Mouse (Mus musculus) liver, embryonic 14.5 days (tissue): Measurements from ENCODE around the gene Qars. TPM values are rescaled to one million over a fixed set of nuclear protein-coding genes. Genes with fewer than 3 reads are reported as not detected.

ENCODE experiments used
- ATAC-seq: fragments of 200-750 bp; cut with Nextera tagmentation; 2 replicates; pipeline ENCODE4 v1.8.0; 2017; ENCODE audit warnings: moderate number of reproducible peaks, mild to moderate bottlenecking, moderate library complexity; ENCODE audit not compliant: insufficient read depth
- DNase-seq, 3 experiments: peaks; one replicate each; pipeline ENCODE4 v3.0.0-alpha.2; 2012 to 2013; ENCODE audit warnings: low read depth in 3 of 3, low spot score in 3 of 3
- H3K27ac ChIP-seq: fragments of 300-500 bp; sonication (generic); 2 replicates; pipeline ENCODE4 v1.5.1; 2014; ENCODE audit warnings: moderate library complexity, mild to moderate bottlenecking, control low read depth, inconsistent platforms
- H3K27me3 ChIP-seq: fragments of 300-500 bp; sonication (generic); 2 replicates; pipeline ENCODE4 v1.6.1; 2014; ENCODE audit warnings: mild to moderate bottlenecking, low read length, moderate library complexity; ENCODE audit not compliant: control insufficient read depth, insufficient read depth
- H3K36me3 ChIP-seq: fragments of 300-500 bp; sonication (generic); replicated peaks from 2 replicates; pipeline ENCODE4 v1.6.1; 2014; ENCODE audit warnings: low read depth; ENCODE audit not compliant: control insufficient read depth, insufficient read depth
- H3K4me1 ChIP-seq, 2 experiments: fragments of 200-500 bp in 1 of 2; fragments of 300-500 bp in 1 of 2; sonication (generic) in 1 of 2; replicated peaks; 2 replicates each; pipeline ENCODE4 v1.6.1; 2012 to 2014; ENCODE audit warnings: antibody characterized with exemption in 1 of 2, inconsistent platforms in 1 of 2, low read length in 1 of 2; ENCODE audit not compliant: control insufficient read depth in 2 of 2, insufficient read depth in 2 of 2
- H3K4me2 ChIP-seq: fragments of 300-500 bp; sonication (generic); 2 replicates; pipeline ENCODE4 v1.6.1; 2014; ENCODE audit warnings: low read depth, mild to moderate bottlenecking, control low read depth, moderate library complexity
- H3K4me3 ChIP-seq, 2 experiments: fragments of 200-500 bp in 1 of 2; fragments of 300-500 bp in 1 of 2; sonication (generic) in 1 of 2; 2 replicates each; pipeline ENCODE4 v1.5.1; 2012 to 2014; ENCODE audit warnings: low read depth in 2 of 2, low read length in 2 of 2, mild to moderate bottlenecking in 2 of 2, control low read depth in 1 of 2, inconsistent platforms in 1 of 2, moderate library complexity in 1 of 2; ENCODE audit not compliant: insufficient read depth in 1 of 2
- H3K9ac ChIP-seq: fragments of 300-500 bp; sonication (generic); replicated peaks from 2 replicates; pipeline ENCODE4 v1.6.1; 2014; ENCODE audit warnings: mild to moderate bottlenecking, control low read depth, moderate library complexity
- H3K9me3 ChIP-seq: fragments of 300-500 bp; sonication (generic); 2 replicates; pipeline ENCODE4 v1.6.1; 2016; ENCODE audit warnings: low read length, mixed read lengths; ENCODE audit not compliant: control insufficient read depth
- CTCF ChIP-seq: IDR thresholded peaks from 2 replicates; pipeline ENCODE4 v1.5.1; 2016; ENCODE audit warnings: antibody characterized with exemption, low read depth, control low read depth
- EP300 ChIP-seq: IDR thresholded peaks from 2 replicates; pipeline ENCODE4 v1.6.1; 2016; ENCODE audit warnings: antibody characterized with exemption, low read depth
- WGBS: fragments of 180-500 bp; shearing (Covaris S2); extraction: QIAGEN DNeasy Blood & Tissue Kit; methylation state at CpG from one replicate; pipeline ENCODE4 v1.1.7; 2014; ENCODE audit not compliant: insufficient replicate concordance; 5-methylcytosine and 5-hydroxymethylcytosine counted together
- polyA plus RNA-seq, 2 experiments: library from polyadenylated mRNA; depleted of rRNA in 1 of 2; stranded (reverse) in 1 of 2; unstranded in 1 of 2; fragments of >200 nt; fragmentation: Nextera tagmentation in 1 of 2; extraction: Ambion mirVana in 1 of 2; gene quantifications; 2 replicates each; pipeline versions ENCODE4 v1.2.1 to v1.2.3; 2012 to 2014

Gene Qars
- polyA plus RNA-seq, 2 experiments: 65.8 to 88.6 TPM

GRCm38 (mm10) chr9:108461675-108462074, 45.8 kb upstream of the Qars start:
- no peaks in the 10 kb centered on the region for H3K27me3 ChIP-seq
- WGBS: 78% methylated on average over 5 of the region's 5 CpGs
- H3K9ac ChIP-seq: peak overlapping the region; percentile 82; the same call in 1 of the 2 replicates
- peaks cover 12 to 20% of the 10 kb centered on the region in 2 experiments for H3K4me1 ChIP-seq
- peak overlapping the region; percentile 85 to 96; a peak in 3 of 4 replicates for H3K4me3 ChIP-seq
- DNase-seq (no peak), ATAC-seq (no peak)
- H3K4me2 ChIP-seq: peak overlapping the region; percentile 70
- peaks cover 15% of the 10 kb centered on the region for H3K36me3 ChIP-seq
- TF ChIP-seq EP300 (no peak), CTCF (no peak)
- H3K9me3 ChIP-seq: no peaks in the 10 kb centered on the region
- H3K27ac ChIP-seq: no peak overlapping the region

- Histone ChIP-seq H3K9ac (no peak overlapping the region), H3K4me2 (peak overlapping the region; percentile 70; the same call in 1 of the 2 replicates), H3K36me3 (peaks cover 15% of the 10 kb centered on the region), H3K4me1 (peaks cover 12 to 20% of the 10 kb centered on the region in 2 experiments), H3K27me3 (no peaks in the 10 kb centered on the region), H3K9me3 (no peaks in the 10 kb centered on the region), H3K27ac (no peak overlapping the region), H3K4me3 (no peak overlapping the region)
- DNase-seq (no peak), ATAC-seq (no peak)
- TF ChIP-seq EP300: no peak
- no peak for TF ChIP-seq CTCF
- WGBS: 76% methylated on average over 10 of the region's 10 CpGs
Observed at GRCm38 (mm10) chr9:108462192-108462591, 45.3 kb upstream of the Qars start.

GRCm38 (mm10) chr9:108463713-108464112, 43.8 kb upstream of the Qars start:
- no peaks in the 10 kb centered on the region for H3K27me3 ChIP-seq
- ATAC-seq (no peak), DNase-seq (no peak)
- no peak overlapping the region for H3K27ac ChIP-seq
- H3K4me1 ChIP-seq: peaks cover 12% of the 10 kb centered on the region in 2 experiments
- no peaks in the 10 kb centered on the region for H3K9me3 ChIP-seq
- no peak overlapping the region for H3K9ac ChIP-seq
- TF ChIP-seq EP300: no peak
- TF ChIP-seq CTCF: no peak
- H3K4me2 ChIP-seq: no peak overlapping the region
- peaks cover 15% of the 10 kb centered on the region for H3K36me3 ChIP-seq
- 88% methylated on average over 9 of the region's 9 CpGs for WGBS
- no peak overlapping the region for H3K4me3 ChIP-seq

GRCm38 (mm10) chr9:108466219-108466618, 41.3 kb upstream of the Qars start:
- Histone ChIP-seq H3K9ac (no peak overlapping the region), H3K4me3 (no peak overlapping the region), H3K9me3 (no peaks in the 10 kb centered on the region), H3K27ac (no peak overlapping the region), H3K4me1 (peaks cover 7 to 10% of the 10 kb centered on the region in 2 experiments), H3K4me2 (no peak overlapping the region), H3K36me3 (peaks cover 15% of the 10 kb centered on the region), H3K27me3 (no peaks in the 10 kb centered on the region)
- 65% methylated on average over 2 of the region's 2 CpGs for WGBS
- DNase-seq (no peak), ATAC-seq (no peak)
- TF ChIP-seq CTCF (no peak), EP300 (no peak)

GRCm38 (mm10) chr9:108469430-108469829, 38.1 kb upstream of the Qars start:
- Histone ChIP-seq H3K27me3 (no peaks in the 10 kb centered on the region), H3K36me3 (peaks cover 3% of the 10 kb centered on the region; the same call in 1 of the 2 replicates), H3K9ac (no peak overlapping the region), H3K27ac (no peak overlapping the region), H3K4me1 (no peaks in the 10 kb centered on the region), H3K9me3 (no peaks in the 10 kb centered on the region), H3K4me3 (no peak overlapping the region), H3K4me2 (no peak overlapping the region)
- 69% methylated on average over 5 of the region's 5 CpGs for WGBS
- DNase-seq (no peak), ATAC-seq (no peak)
- no peak for TF ChIP-seq CTCF
- no peak for TF ChIP-seq EP300
